Mouse (Mus musculus) CH12F3 (cell line): ENCODE measurements around the gene Tbcc.
"Not testable (repeated sequence)": the region's sequence is repeated elsewhere in the genome, so short reads cannot be mapped to it uniquely, and the experiment has no call there.

Source experiments
- in situ Hi-C: fragments of 300-500 bp; cut with MboI; formaldehyde crosslinking; loops from 2 replicates; pipeline ENCODE4 v1.14.3; 2020; ENCODE audit warnings: low sequenced_read_pairs

Gene Tbcc

GRCm38 (mm10) chr17:46890116-46890815 is at the start of gene Tbcc:
Gene Tbcc, plus strand, starts transcription at chr17:46890684.
- in situ Hi-C loops = no loop called here

GRCm38 (mm10) chr17:46843022-46843421 is 47.5 kb upstream of the Tbcc start:
- in situ Hi-C loops = no loop called here

- in situ Hi-C loops = no loop called here
Measured at GRCm38 (mm10) chr17:46843716-46844115, 46.8 kb upstream of the Tbcc start.

GRCm38 (mm10) chr17:46844811-46845210 is 45.7 kb upstream of the Tbcc start:
- in situ Hi-C loops = no loop called here

DNA sequence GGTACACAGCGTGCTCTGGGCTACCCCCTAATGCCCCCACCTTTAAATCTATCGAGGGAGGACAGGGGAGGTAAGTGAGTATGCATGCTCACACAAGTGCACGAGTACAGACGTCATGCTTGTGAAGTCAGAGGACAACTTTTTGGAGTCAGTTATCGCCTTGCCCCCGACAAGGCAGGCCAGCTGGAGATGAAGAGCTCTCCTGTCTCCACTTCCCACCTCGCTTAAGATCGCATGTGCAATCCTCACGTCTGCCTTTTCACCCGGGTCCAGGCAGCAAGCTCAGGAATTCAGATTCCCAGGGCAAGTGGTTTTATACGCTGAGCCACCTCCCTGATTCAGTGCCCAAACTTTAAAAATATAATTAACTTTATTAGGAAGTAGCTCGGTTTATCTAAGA is 45.2 kb upstream of the Tbcc start:
- in situ Hi-C loops = no loop called here

- in situ Hi-C loops = not testable (repeated sequence)
Measured at GRCm38 (mm10) chr17:46846573-46846972, 43.9 kb upstream of the Tbcc start.

DNA sequence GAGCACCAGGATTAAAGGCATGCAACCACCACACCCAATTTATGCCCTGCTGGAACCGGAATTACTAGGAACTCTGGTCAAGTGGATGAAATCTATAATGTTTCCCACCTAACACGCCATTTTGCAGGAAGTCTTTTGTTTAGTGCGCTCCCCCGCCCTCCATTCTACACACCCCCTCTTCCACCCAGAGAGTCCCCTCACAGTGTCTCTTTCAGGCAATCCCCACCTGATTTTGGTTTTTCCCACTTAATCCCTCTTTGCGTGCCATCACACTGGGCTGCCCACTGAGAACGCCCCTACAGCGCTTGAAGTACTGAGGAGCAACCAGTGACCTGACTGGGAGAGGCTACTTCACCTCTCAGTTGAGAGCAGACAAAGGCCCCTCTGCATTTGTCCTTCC is 43.3 kb upstream of the Tbcc start:
- in situ Hi-C loops = no loop called here

DNA sequence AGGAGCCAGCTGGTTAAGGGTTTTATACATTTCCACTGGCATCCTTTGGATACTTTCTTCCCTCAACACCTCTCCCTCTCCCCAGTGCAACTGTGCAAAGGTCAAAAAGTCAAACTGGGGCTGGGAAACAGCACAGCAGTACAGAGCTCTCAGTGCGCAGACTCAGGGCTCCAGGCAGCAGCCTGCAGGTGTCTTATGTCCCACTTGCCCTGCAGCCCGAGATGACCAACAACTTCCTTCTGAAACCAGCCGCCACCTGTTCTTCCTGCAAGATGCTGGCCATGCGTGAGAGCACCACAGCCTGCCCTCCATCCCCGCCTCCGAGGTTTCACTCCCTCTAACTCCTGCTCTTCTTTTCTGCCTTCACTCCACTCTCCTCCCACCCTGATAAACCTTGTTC is 37.8 kb upstream of the Tbcc start:
- in situ Hi-C loops = no loop called here

DNA sequence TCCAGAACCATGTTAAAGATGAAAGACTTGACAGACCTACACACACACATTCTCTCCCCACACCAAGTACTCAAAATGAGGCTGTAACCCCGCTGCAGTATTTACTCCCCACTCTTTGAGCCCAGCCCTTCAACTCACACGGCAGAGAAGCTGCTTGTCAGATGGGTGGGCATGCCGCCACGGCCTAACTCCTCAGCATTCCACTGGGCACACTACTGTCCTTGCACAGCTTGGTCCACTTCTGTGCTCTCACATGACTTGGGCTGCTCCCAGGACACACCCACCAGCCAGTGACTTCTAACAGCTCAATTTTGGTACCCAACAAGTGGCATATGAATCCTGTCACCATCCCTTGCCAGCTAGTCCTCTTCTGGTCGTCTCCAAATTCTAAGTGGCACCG is 37.2 kb upstream of the Tbcc start:
- in situ Hi-C loops = no loop called here

DNA sequence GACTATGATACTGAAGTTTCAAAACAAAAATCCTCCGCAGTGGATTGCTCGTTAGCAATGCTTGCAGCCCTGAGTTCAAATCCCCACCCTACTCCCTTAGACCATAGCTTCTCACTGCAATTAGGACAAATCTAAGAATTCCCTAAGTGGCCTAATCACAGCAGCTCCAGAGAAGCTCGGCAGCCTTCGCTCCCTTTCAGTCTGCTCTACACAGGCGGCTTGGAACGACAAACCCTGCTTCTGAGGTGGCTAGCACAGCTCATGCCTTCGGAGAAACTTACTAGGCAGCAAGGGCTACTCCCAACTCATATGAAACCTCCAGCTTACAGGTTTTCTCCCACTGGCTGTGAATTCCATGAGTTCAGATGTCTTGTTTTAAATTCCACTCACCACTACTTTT is 36.4 kb upstream of the Tbcc start:
- in situ Hi-C loops = no loop called here

GRCm38 (mm10) chr17:46854640-46855110 is 35.8 kb upstream of the Tbcc start:
- in situ Hi-C loops = no loop called here

- in situ Hi-C loops = no loop called here
Measured at GRCm38 (mm10) chr17:46855328-46856106, 35.0 kb upstream of the Tbcc start.

- in situ Hi-C loops = no loop called here
Measured at GRCm38 (mm10) chr17:46856107-46856388, 34.4 kb upstream of the Tbcc start.

DNA sequence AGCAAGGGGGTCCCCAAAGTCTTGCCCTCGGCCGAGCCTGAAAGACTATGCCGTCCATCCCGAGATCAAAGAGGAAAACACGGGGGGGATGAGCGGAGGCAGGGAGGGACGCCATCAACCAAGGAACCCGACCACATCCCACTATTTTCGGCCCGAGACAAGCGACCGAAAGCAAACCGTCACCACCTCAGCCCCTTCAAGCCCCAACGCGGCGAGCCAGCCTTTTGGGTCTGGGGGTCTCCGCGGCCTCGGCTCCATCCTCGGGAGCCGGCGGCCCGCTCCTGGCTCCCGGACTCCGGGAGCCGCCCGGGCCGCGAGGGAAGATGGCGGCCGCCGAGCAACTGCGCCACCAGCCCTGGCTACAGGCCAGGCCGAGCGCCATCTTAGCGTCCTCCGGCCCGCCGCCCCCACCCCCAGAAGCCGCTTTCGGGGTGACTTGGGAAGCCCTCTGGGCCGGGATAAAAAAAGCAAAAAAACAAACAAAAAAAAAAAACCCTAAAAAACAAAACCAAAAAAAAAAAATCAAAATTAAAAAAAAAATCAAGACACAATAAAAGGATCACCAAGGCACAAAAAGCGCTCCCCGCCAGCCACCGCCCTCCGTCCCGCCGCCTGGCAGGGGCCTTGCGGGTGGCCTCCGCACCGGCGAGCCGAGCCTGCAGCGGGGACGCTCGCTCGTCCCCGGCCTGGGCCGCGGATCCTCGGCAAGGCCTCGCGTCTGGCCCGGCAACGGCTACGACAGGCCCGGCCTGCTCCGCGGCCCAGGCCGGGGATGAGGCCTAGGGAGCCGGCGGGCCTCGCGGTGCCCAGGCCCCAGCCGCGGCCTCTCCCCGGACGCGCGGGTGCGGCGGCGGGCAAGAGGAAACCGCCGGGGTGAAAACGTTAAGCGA is 33.8 kb upstream of the Tbcc start:
- in situ Hi-C loops = no loop called here

- in situ Hi-C loops = no loop called here
Measured at GRCm38 (mm10) chr17:46857361-46857902, 33.1 kb upstream of the Tbcc start.

DNA sequence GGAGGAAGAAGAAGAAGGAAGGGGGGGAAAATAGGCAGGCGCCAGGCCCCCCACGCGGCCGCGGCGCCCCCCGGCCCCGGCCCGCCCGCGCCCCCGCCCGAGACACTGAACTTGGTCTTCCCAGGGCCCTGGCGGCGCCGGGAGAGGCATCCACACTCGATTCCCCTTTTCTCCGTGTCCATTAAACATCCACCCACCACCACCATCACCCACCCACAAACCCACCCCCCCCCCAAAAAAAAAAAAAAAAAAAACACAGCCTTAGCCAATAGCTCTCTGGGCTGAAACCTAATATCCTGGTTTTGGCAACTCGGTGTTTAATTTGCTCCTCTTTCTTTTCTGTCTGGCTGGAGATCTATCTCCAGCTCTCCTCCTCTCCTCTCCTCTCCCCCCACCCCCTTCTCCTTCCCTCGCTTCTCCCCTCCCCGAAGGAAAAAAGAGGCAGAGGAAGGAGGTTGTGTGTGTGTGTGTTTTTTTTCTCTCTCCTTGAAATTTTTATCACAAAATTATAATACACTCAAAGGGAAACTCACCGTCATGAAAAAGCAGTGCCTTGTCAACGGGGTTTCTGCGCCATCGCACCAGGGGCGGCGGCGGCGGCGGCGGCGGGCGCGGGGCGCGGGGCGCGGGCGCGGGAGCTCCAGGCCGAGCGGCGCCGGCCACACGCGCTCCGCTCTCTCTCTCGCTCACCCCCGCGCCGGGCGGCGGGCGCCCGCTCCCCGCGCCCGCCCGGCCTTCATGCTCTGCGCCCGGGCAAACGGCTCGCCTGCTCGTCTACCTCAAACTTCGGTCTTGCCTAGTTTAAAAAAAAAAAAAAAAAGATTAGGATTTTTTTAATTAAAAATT is 32.4 kb upstream of the Tbcc start, which contains the start of gene Bicral:
TSS of gene Bicral (minus strand) at position 580 of the 846 bp plus-strand sequence.
- in situ Hi-C loops = no loop called here

DNA sequence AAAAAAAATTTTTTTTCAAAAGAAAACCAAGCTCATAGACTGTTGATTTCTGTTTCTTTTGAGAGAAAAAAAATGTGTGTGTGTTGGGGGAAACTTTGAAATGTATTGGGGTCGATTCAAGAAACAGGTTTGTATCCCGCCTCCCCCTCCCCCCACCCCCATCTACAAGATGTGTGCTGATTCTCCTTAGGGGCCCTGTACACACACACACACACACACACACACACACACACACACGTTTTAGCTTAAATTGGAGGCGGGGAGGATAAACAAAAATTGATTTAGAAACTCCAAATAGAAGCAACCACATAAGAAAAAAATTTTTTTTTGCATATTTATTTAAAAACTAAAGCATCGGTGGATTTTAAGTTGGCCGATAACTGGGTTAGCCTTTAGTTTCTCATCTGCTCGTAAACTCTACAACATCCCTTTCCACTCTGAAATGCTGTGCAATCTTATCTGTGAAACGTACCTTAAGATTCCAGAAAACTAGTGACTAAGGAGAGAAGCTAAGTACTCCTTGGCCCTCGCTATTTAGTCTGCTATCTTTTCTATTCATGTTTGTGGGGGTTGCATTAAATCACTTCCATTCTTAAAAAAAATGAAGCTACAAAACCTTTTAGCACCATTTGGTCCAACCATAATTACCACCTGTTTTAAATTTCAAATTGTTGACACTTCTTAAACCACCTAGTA is 31.6 kb upstream of the Tbcc start:
- in situ Hi-C loops = no loop called here

DNA sequence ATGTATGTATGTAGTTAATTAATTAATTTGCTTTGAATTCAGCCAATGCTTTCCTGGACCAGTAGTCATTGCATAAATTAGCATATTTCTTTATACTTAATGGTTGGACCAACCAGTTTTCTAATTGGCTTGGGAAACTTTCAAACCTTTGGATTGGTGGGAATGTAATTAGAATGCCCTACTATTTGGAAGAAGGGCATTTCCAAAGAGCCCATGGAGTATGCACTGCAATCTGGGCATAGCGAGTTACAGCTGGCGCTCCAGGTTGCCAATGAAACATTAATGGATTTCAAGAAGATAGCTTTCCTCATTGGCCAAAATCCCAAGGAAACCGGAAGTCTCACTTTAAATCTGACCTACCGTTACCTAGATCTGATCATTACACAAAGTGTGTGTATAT is 30.4 kb upstream of the Tbcc start:
- in situ Hi-C loops = no loop called here

DNA sequence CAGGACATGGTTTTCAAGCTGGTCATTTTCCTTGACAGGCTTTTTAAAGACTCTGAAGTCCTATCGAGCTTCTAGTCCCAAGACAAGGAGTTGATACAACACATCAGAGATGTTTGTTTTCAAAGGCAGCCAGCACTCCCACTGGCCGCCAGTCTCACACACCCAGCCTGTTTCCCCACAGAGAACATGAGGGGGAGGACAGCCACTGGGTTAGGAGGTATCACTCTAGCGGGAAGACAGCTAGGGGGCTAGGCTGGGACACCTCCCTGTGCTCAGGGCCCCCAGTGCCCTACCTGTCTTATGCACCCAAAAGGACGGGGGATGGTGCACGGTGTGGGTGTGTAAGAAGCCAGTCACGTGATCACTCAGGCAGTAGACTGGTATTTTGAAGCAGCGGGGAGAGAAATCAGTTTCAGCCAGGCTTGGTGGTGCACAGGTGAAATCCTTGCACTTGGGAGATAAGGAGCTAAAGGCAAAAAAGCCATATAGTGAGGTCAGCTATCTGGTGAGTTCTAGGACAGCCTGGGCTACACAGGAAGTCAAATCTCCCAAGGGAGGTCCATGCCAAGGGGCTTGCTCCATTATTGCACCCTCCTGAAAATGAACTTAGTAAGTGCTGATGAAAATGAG is 25.8 kb upstream of the Tbcc start:
- in situ Hi-C loops = no loop called here
